Mouse (Mus musculus): ENCODE measurements around the gene Gm21969. TPM values are rescaled to one million over a fixed set of nuclear protein-coding genes. Genes with fewer than 3 reads are reported as not detected.

Gm21969 gene
- polyA plus RNA-seq, 1 experiment, result 0.01 TPM

GRCm38 (mm10) chr4:139675696-139676095, 72.7 kb downstream of the Gm21969 start:
- Histone ChIP-seq H3K4me3 (ENCODE audit: insufficient read depth, poor library complexity, severe bottlenecking) (no peak overlapping the region), H3ac (ENCODE audit: control insufficient read depth, insufficient read length, low read depth) (no peak overlapping the region), H3K79me3 (ENCODE audit: low read depth) (no peaks in the 10 kb centered on the region), H3K27me3 (ENCODE audit: control insufficient read depth, insufficient read depth, insufficient read length) (no peaks in the 10 kb centered on the region), H3K36me3 (ENCODE audit: control insufficient read depth, insufficient read depth) (no peaks in the 10 kb centered on the region), H3K79me2 (ENCODE audit: control insufficient read depth, insufficient read depth) (no peaks in the 10 kb centered on the region)
- TF ChIP-seq FOSL1 (IDR thresholded peaks at IDR 0.05; ENCODE audit: insufficient read depth, low read length, poor library complexity, severe bottlenecking), result no peak
- TF ChIP-seq MYOG (IDR thresholded peaks at IDR 0.05; ENCODE audit: control insufficient read depth, extremely low read depth, insufficient read length), result no peak
- no peak for TF ChIP-seq CEBPB (IDR thresholded peaks at IDR 0.05; ENCODE audit: low read depth)
- no peak for TF ChIP-seq MAX (IDR thresholded peaks at IDR 0.05)
- TF ChIP-seq MYOD1 (IDR thresholded peaks at IDR 0.05; ENCODE audit: control insufficient read depth, insufficient read length, low read depth), result no peak
- TF ChIP-seq USF1 (IDR thresholded peaks at IDR 0.05; ENCODE audit: low read depth), result no peak
- no peak for TF ChIP-seq CTCF (IDR thresholded peaks at IDR 0.05; ENCODE audit: control insufficient read depth, insufficient read depth, insufficient read length)

- no peaks in the 10 kb centered on the region for H3K79me2 ChIP-seq (ENCODE audit: control insufficient read depth, insufficient read depth)
- H3K4me3 ChIP-seq (ENCODE audit: insufficient read depth, poor library complexity, severe bottlenecking), result no peak overlapping the region
- H3K27me3 ChIP-seq (ENCODE audit: control insufficient read depth, insufficient read depth, insufficient read length), result no peaks in the 10 kb centered on the region
- TF ChIP-seq MYOG (IDR thresholded peaks at IDR 0.05; ENCODE audit: control insufficient read depth, extremely low read depth, insufficient read length), result no peak
- no peak for TF ChIP-seq USF1 (IDR thresholded peaks at IDR 0.05; ENCODE audit: low read depth)
- no peak overlapping the region for H3ac ChIP-seq (ENCODE audit: control insufficient read depth, insufficient read length, low read depth)
- no peaks in the 10 kb centered on the region for H3K36me3 ChIP-seq (ENCODE audit: control insufficient read depth, insufficient read depth)
- no peaks in the 10 kb centered on the region for H3K79me3 ChIP-seq (ENCODE audit: low read depth)
Measured at GRCm38 (mm10) chr4:139683728-139684638, 81.0 kb downstream of the Gm21969 start.

GRCm38 (mm10) chr4:139684639-139685017, 81.6 kb downstream of the Gm21969 start:
- TF ChIP-seq CEBPB (IDR thresholded peaks at IDR 0.05; ENCODE audit: low read depth), result no peak
- TF ChIP-seq MYOG (IDR thresholded peaks at IDR 0.05; ENCODE audit: control insufficient read depth, extremely low read depth, insufficient read length), result no peak
- TF ChIP-seq CTCF (IDR thresholded peaks at IDR 0.05; ENCODE audit: control insufficient read depth, insufficient read depth, insufficient read length), result peak; percentile 60
- no peak for TF ChIP-seq FOSL1 (IDR thresholded peaks at IDR 0.05; ENCODE audit: insufficient read depth, low read length, poor library complexity, severe bottlenecking)
- no peak for TF ChIP-seq MAX (IDR thresholded peaks at IDR 0.05)
- H3K27me3 ChIP-seq (ENCODE audit: control insufficient read depth, insufficient read depth, insufficient read length), result no peaks in the 10 kb centered on the region
- H3K79me3 ChIP-seq (ENCODE audit: low read depth), result no peaks in the 10 kb centered on the region
- no peak overlapping the region for H3ac ChIP-seq (ENCODE audit: control insufficient read depth, insufficient read length, low read depth)
- no peaks in the 10 kb centered on the region for H3K36me3 ChIP-seq (ENCODE audit: control insufficient read depth, insufficient read depth)
- no peaks in the 10 kb centered on the region for H3K79me2 ChIP-seq (ENCODE audit: control insufficient read depth, insufficient read depth)
- H3K4me3 ChIP-seq (ENCODE audit: insufficient read depth, poor library complexity, severe bottlenecking), result no peak overlapping the region

DNA sequence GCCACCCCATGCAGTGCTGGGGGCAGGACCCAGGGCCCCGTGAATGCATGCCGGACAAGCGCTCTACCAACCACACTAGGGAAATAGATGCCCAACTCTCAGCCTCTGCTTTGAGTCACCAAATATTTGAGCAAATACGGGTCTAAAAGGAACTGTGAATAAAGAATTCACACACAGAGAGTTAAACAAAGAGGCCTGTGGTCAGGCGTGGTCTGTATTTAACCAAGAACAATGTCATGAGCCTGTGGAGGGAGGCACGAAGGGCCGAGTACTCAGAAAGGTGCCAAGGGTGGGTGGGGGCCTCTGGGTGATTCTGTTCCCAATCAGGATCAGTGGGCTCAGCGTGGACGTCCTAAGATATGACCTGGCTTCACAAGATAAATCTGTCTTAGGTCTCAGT, 85.1 kb downstream of the Gm21969 start:
- TF ChIP-seq MYOD1 (IDR thresholded peaks at IDR 0.05; ENCODE audit: control insufficient read depth, insufficient read length, low read depth) (no peak), CEBPB (IDR thresholded peaks at IDR 0.05; ENCODE audit: low read depth) (no peak), CTCF (IDR thresholded peaks at IDR 0.05; ENCODE audit: control insufficient read depth, insufficient read depth, insufficient read length) (no peak)
- H3K79me3 ChIP-seq (ENCODE audit: low read depth), result no peaks in the 10 kb centered on the region
- no peak overlapping the region for H3ac ChIP-seq (ENCODE audit: control insufficient read depth, insufficient read length, low read depth)
- no peaks in the 10 kb centered on the region for H3K36me3 ChIP-seq (ENCODE audit: control insufficient read depth, insufficient read depth)
- no peak overlapping the region for H3K4me3 ChIP-seq (ENCODE audit: insufficient read depth, poor library complexity, severe bottlenecking)
- H3K79me2 ChIP-seq (ENCODE audit: control insufficient read depth, insufficient read depth), result no peaks in the 10 kb centered on the region
- no peaks in the 10 kb centered on the region for H3K27me3 ChIP-seq (ENCODE audit: control insufficient read depth, insufficient read depth, insufficient read length)

DNA sequence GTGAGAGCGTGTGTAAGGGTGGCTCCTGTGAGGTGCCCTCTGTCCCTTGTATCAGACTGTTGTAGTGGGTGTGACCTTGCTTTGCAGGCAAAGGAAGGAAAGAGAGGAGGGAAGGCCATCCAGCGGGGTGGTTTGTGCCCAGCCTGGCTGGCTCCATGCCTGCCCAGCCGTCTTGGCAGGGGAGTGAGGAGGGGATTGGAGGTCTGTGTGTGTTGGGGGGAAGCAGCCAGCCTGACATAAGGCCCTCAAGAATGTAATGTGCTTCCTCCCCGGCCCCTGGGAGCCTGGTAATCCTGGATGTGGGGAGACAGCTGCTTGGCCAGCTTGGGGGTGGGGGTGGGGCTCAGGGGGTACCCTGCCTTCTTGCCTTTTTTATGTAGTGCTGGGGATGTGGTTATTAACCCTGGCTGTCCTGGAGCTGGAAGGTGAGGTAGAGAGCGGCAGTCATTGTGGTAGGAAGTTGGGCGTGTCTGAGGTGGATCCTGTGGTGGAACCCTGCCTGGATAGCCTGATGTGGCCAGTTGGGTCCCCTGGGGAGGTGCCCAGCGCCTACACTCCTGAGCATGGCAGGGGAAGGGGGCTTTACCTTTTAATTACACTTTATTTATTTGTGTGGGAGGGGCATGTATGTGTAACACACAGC, 86.8 kb downstream of the Gm21969 start:
- H3ac ChIP-seq (ENCODE audit: control insufficient read depth, insufficient read length, low read depth), result peak overlapping the region; percentile 58
- H3K36me3 ChIP-seq (ENCODE audit: control insufficient read depth, insufficient read depth), result no peaks in the 10 kb centered on the region
- peak; percentile 91 for TF ChIP-seq MYOD1 (IDR thresholded peaks at IDR 0.05; ENCODE audit: control insufficient read depth, insufficient read length, low read depth)
- TF ChIP-seq CTCF (IDR thresholded peaks at IDR 0.05; ENCODE audit: control insufficient read depth, insufficient read depth, insufficient read length), result no peak
- H3K27me3 ChIP-seq (ENCODE audit: control insufficient read depth, insufficient read depth, insufficient read length), result no peaks in the 10 kb centered on the region
- H3K79me3 ChIP-seq (ENCODE audit: low read depth), result no peaks in the 10 kb centered on the region
- no peak overlapping the region for H3K4me3 ChIP-seq (ENCODE audit: insufficient read depth, poor library complexity, severe bottlenecking)
- H3K79me2 ChIP-seq (ENCODE audit: control insufficient read depth, insufficient read depth), result no peaks in the 10 kb centered on the region

DNA sequence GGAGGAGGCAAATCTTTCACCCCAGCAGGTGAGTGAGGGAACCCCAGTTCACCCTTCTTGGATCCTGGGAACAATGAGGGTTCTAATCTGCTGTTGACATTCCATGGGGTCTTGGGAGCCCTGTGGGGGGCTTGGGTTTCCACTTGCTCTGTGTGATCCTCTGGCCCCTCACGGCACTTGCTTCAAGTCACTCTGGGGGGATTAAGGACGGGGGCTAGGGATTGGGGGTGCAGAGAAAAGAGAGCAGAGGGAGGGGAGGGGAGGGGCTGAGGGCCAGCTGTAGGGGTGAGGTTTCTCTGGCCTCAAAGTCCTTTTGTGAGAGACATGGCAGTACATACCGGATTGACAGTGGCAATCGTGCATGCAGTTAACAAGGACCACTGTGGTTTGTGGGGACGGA, 90.3 kb downstream of the Gm21969 start:
- Histone ChIP-seq H3K27me3 (ENCODE audit: control insufficient read depth, insufficient read depth, insufficient read length) (no peaks in the 10 kb centered on the region), H3K79me3 (ENCODE audit: low read depth) (no peaks in the 10 kb centered on the region), H3K36me3 (ENCODE audit: control insufficient read depth, insufficient read depth) (no peaks in the 10 kb centered on the region), H3K4me3 (ENCODE audit: insufficient read depth, poor library complexity, severe bottlenecking) (no peak overlapping the region), H3K79me2 (ENCODE audit: control insufficient read depth, insufficient read depth) (no peaks in the 10 kb centered on the region), H3ac (ENCODE audit: control insufficient read depth, insufficient read length, low read depth) (no peak overlapping the region)
- no peak for TF ChIP-seq MYOG (IDR thresholded peaks at IDR 0.05; ENCODE audit: control insufficient read depth, extremely low read depth, insufficient read length)
- TF ChIP-seq CTCF (IDR thresholded peaks at IDR 0.05; ENCODE audit: control insufficient read depth, insufficient read depth, insufficient read length), result no peak
- TF ChIP-seq MYOD1 (IDR thresholded peaks at IDR 0.05; ENCODE audit: control insufficient read depth, insufficient read length, low read depth), result no peak
- no peak for TF ChIP-seq FOSL1 (IDR thresholded peaks at IDR 0.05; ENCODE audit: insufficient read depth, low read length, poor library complexity, severe bottlenecking)
- no peak for TF ChIP-seq CEBPB (IDR thresholded peaks at IDR 0.05; ENCODE audit: low read depth)
- TF ChIP-seq USF1 (IDR thresholded peaks at IDR 0.05; ENCODE audit: low read depth), result no peak
- TF ChIP-seq MAX (IDR thresholded peaks at IDR 0.05), result no peak

Measured in C2C12 (cell line).